Mouse (Mus musculus): ENCODE measurements around the gene Schip1.
"Not testable (repeated sequence)": the region's sequence is repeated elsewhere in the genome, so short reads cannot be mapped to it uniquely, and the experiment has no call there.

Gene Schip1

DNA sequence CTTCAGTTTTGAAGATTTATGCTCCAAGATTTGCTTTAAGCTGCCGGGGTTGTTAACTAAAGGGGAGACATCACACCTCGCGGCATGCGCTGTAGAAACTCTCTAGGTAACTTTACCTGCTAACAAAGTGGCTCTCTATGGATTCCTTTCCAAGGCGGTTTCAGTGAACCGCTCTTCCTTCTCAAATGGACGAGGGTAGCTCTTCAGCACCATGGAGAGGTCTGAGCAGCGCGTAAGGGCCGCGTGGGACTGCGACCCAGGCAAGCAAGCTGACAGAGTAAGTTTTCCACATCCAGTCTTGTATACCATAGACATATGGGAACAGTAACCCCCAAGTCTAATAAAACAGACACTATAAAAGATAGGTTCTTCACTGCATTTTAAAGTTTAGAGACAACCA, at the start of gene Schip1:
Gene Schip1 (plus strand): TSS at position 72 of the 400 bp plus-strand sequence.
- no peak for DNase-seq (ENCODE audit: low read depth, low spot score)

DNA sequence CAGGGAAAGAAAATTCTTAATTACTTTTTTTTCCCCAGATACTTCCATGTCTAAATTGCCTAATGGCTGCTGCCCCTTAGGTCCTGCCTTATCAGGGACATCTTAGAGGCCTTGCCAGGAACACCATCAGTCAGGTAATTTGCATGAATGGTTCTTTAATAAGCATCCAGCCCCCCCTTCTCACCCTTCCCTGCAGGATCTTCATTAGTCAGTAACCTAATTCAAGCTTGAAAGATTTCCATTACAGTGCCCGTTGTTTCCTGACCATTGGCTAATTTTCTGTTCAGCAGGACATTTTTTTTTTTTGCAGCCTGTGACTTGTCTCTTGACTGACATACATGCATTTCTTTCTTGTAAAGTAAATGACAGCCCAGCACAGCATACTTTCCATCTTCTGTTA, 48.8 kb upstream of the Schip1 start:
- no peak for DNase-seq (ENCODE audit: low read depth, low spot score)

DNA sequence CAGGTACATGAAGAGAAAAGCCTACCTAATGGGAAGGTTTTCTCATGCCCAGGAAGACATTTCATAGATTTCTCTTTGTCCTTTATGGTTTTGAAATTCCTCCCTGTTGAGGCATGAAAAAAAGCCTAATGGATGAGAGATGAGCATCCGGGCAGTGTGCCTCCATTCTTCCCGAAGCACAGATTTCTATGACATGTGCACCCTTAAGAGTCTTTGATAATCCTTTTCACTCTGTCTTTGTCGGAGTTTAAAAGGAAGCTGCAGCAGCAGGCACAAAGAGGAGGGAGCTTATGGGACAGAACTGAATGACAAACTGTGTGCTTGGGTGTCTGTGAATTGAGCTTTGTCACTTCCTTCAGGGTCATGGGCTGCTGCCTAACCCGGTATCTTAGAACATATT, 45.2 kb upstream of the Schip1 start:
- no peak for DNase-seq (ENCODE audit: low read depth, low spot score)

DNA sequence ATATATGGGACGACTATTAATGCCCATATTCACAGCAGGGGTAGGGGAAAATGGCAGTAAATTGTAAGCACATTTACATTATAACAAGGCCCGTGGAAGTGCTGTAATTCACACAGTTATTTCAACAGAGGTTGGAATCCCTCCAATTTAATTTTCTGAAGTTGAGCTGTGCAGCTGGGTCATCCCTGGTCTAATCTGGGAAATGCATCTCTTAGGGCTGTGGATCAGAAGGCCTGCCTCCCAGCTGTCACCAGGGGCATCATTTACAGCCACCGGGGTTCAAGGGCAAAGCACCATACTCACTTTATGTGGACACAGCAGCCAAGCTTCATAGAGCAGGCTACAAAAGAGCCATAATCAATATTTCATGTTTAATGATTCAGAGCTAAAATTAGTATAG, 28.5 kb upstream of the Schip1 start:
- DNase-seq (ENCODE audit: low read depth, low spot score): no peak

DNA sequence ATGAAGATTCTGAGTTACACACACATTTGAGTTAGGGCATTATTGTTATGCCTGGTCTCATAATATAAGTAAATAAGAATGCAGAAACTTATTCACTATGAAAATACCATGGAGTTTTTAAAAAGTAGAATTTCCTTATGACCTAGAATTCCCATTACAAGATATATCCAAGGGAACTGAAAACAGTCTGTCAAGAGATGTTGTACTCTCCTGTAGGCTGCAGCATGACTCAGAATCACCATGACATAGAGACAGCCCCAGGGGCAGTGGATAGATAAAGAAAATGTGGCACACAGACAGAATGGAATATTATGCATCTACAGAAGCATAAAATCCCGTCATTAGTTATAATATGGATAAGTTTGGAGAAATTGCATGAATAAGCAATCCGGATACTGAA, 21.7 kb upstream of the Schip1 start:
- no peak for DNase-seq (ENCODE audit: low read depth, low spot score)

DNA sequence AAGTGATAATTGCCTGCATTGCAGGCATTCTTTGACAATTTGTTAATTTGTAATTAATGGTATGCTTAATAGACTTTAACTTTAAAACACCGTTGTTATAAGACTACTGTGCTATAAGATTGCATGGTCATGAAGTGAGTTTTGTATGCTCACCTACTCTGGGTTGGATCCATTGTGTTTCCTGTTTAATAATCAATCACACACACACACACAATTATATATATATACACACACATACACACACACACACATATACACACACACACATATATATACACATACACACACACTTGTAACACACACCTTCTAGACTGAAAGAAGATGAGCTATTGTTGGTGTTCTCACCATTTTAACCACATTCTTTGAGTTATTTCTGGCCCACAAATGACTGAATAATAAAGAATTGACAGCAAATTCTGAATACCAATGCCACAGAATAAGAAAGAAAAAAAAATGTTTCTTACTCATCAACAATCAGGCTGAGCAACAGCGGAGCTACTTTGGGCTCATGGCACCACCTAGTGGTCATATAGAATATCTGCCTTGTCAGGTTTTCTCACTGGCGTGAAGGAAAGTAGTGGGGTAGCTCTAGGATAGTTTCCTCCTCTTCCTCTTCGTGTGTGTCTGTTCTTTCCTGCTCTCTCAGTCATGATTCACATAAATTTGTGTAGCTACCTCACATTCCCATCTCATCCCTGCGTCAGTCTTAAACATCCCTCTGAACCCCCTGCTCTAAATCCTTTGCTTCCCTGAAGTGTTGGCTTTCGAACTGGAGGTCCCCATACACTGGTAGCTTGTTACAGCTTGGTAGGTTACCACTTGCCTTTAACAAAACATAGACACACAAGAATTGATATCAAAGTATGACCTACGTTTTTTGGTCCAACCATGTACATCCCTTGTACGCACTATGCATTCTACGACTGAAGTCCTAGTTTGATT, 18.9 kb upstream of the Schip1 start:
- peak; percentile 16 for DNase-seq (ENCODE audit: low read depth, low spot score)

DNA sequence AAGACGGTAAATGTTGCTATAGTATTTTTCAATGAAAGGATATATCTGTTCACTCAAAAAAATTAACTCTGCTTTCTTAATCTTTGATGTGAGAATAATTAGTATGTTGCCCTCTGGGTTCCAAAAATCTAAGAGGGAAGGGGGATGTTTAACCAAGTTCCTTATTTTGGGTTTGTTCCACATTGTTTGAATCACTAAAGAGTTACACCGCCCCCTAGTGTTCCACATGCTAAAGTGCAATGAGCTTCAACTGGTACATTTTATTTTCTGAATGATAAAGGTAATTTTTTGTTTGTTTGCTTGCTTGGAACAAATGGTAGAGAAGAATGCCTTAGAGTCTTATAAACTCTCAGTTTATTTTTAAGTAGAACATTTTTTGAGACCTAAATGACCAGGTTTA, 11.1 kb upstream of the Schip1 start:
- DNase-seq (ENCODE audit: low read depth, low spot score): peak; percentile 23

DNA sequence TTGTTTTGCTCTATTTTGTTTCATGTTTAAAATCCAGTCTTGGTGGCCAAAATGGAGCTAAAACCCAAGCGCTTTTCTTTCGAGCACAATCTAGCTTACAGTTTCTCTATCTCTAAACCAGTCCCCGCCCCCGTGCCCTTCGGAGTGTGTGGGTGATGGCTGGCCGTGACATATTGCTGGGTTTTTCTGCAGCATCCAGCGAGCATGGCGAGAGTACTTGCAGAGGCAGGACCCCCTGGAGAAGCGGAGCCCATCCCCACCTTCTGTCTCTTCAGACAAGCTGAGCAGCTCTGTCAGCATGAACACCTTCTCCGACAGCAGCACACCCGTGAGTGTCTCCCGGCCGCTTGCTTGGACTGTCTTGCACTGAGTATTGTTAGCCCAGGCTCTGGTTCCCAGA, 9.5 kb upstream of the Schip1 start:
- DNase-seq (ENCODE audit: low read depth, low spot score): no peak

DNA sequence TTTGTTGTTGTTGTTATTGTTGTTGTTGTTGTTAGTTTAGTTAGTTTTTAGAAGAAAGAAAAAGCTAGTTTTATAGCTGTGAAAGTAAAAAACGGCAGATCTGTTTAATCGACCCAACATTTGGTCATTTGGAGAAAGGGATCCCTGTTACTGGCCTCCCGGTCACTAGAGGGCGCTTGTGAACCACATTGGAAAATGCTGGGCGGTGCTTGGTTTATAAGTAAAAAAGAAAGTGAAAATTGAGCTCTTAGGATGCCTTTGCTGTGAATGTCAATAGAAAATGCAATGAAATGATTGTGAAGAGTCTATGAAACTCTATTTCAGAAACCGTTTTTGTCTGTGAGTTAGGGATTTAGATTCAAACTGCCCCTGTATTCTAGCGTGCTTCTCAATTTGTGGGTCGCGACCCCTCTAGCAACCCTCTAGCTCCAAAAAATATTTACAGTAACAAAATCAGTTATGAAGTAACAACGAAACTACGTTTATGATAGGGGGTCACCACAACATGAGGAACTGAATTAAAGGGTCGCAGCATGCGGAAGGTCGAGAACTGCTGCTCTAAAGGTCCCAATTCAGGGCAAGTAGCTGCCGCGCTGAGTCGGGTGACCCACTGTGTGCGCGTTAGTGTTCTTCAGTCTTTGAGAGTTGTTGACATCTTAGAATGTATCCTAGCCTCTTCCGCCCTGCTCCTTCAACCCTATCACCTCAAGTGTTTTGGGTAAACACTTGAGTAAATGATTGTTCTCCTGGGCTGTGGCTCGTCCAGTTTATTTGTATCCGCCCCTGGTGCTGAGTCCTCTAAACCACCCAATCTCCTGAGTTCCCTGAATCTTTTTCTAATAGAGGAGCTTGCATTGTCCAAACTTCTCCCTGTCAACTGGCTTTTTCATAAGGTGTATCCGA, 8.0 kb upstream of the Schip1 start:
- DNase-seq (ENCODE audit: low read depth, low spot score): peak; percentile 62

DNA sequence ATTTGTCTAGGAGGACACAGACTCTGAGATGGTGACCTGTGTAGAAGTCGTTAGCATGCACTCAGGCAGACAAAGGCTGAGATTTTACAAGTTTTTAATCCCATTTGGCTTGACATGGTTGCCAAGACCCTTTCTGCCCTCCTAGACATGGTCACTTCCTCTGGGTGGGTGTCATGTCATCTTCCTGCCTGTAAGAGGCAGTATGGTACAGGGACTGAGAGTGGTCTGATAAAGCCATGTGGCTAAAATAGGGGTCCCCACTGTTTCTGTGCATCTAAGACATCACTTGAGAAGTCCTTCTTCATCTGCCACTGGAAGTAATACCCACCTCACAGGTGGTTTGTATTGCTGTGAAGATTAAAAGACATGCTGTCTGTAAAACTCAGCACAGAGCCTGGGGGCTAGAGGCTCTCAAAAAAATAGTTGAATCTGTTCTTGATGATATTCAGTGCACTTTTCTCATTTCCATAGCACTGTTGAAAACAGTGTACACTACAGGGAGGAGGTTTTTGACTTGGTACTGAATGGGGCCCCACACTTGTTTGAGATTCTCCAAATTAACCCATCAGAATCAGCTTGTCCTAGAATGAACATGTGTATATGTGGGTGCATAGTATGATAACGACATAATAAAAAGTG, 5.3 kb upstream of the Schip1 start:
- DNase-seq (ENCODE audit: low read depth, low spot score): no peak

DNA sequence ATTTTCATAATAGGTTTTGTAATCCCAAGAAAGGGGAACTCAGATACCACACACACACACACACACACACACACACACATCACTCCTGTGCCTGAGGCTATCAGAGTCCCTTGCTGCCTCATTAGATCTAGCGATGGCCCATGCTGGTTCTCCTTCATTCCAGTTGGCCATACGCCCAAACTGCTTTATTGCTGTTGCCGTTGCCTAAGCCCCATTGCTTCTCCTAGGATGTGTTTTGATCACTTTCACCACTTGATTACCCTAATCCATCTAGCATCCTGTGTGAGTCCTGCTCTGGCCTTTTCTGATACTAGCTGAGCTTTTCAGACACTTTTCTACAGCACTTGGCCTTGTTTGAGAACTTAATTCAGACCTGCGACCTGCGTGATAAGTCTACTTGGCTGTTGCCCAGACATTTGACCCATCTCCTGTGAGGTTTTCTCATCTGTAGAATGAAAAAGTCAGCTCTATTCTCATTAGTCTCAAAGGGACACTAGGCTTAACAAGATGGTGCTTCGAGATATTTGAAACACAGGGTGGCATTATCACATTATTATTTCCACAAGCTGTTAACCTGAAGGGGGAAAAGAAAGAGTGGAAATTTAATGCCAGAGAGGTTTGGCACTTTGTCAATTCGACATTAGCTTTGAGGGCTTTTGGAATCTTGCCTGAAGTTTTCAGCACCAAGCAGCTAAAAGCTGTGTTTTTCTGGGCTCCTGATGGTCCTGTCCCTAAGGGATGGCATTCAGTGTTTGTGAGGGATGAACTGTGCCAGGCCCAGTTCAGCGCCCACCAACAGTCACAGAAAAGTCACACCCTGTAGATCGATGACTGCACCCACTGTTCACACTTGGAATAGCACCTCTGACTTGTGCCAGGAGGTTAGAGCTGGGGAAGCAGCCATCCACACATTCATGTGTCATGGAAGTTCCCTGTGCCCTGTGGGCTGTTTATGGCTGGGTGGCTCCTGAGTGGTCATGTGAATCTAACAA, 7.1 kb downstream of the Schip1 start:
- DNase-seq (ENCODE audit: low read depth, low spot score): no peak

DNA sequence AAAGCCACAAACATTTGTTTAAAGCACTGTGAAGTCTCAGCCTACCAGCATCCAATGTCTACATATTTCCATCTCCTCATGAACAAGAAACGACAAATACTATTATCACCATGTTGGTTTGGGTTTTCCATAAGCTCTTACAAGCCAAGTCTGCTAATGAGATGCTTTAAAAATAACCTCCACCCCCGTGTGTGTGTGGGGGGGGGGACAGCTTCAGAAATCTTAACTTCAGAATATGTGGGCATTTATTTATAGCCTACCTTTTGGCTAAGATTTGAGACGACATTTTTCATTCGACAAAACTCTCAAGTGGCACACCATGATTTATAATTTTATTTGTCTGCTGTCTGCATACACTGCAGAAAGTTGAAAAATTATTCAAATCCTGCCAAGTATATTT, 12.8 kb downstream of the Schip1 start:
- DNase-seq (ENCODE audit: low read depth, low spot score): no peak

DNA sequence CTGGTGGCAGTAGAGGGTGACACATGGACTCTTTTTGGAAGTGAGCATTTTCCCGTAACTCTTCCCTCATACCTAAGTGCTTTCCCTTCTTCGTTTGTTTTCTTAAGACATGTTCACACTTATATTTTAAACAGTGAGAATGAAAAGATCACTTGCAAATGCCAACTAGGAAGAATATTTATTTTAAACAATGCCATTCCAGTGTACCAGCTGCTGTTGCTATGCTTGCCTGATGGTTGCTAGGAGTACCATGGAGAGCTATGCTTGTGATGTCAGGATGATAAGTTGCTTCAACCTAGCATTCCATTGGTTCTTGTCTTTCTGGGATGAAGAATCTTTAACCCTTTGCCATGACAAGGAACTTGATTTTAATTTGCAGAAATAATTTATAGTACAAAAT, 20.4 kb downstream of the Schip1 start:
- no peak for DNase-seq (ENCODE audit: low read depth, low spot score)

DNA sequence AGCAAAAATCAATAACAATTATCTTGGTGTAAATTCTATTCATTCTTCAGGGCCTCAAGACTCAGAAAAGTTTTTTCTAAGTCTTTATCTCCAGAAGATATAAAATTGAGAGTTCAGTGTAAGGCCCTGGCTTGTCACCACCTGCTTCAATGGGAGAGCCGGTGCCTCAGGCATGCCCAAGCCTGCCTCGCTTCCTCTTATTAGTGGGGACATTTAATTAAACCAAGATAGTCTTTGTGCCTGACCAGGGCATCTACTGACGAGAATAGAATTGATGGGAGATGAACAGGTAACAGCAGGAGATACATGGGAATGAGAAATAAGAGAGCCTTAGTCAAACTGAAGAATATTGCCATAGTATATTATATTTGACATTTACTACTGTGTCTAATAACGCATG, 27.5 kb downstream of the Schip1 start:
- no peak for DNase-seq (ENCODE audit: low read depth, low spot score)

DNA sequence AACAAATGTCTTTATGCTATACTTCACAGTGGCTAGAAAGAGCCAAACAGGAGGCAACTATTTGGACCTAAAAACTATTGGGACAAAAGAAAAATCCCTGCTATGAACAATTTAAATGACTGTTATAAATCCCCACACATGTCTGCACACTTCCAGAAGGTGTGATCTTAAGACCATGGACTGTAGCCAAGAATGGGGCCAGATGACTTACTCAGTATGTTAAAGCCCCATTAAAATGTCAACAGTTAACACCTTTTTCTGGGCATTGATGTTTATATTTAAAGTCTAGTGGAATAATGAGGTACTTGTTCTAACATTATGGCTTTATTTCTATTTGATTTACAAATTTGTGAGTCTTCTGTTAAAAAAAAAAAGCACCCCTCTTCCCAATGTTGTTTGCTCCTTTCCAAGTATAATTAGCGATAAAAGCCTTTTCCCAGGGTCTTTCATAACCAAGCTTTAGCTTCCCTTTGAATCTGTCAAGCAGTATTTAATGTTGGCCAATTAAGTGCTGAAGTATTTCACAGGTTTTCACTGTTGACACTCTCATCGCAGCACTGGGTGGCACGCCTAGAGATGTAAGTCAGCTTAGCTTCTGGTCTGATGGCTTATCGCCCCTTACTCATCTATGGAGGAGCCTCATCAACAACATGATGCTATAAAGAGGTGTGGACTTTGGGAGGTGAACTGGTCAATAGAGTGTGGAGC, 32.3 kb downstream of the Schip1 start:
- DNase-seq (ENCODE audit: low read depth, low spot score): no peak

DNA sequence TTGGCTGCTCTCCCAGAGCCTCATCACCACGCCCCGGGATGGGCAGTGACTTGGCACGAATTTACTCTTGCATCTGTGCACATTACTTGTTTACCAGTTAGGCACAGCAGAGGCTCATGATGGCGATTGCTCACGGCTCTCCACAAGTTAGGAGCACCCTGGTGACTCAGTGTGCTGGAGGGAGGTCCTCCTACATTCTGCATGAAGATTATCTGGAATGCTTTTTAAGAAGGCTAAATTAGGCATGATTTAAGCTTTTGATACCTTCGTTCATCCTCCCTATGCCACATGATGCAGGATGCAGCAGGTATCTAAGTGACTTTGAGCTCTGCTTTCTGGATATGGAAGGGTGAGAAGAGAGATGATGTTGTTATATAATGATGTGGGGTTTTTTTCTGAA, 35.0 kb downstream of the Schip1 start:
- not testable (repeated sequence) for DNase-seq (ENCODE audit: low read depth, low spot score)

DNA sequence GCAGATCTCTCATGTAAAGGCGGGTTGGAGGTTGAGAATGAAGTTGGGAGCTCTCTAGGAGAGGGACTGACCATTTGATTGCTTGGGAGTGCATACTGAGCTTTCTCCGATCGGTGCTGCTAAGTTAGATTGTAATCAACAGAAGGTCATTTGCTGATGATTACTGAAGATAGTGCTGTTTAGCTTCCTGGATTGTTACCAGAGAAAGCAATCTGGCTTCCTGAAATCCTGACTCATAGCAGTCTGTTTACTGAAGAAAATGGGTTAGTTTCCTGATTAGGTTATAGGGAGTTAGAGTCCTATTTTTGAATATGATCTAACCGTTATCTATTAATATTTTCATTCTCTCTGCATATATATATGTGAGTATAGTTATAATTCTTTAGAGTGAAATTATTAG, 36.7 kb downstream of the Schip1 start:
- DNase-seq (ENCODE audit: low read depth, low spot score): no peak

DNA sequence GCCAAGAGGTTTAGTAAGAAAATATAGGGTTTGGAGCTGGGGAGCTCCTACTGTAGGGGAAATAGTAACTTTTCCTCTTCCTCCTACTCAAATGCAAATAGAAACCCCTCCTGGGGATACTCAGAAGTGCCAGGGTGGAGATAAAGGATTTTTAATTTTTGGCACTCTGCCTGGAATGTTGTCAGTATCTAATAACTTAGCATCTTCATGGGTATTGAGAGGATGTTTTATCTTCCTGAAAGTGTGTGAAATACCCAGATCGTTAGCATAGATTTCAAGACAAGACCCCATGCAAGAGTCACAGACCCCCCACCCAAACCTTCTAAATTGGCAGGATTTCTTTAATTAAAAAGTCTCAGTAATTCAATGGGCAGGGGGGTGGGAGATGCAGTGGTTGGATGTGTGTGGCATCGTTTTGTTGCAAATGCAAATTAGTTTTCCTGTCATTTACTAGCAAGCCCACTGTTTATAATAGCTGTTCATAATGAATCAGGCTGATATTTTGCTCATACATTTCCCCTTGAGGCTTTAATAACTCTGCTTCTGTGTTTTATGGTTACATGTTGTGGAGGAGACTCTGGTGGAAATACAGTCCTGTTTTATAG, 40.6 kb downstream of the Schip1 start:
- no peak for DNase-seq (ENCODE audit: low read depth, low spot score)

DNA sequence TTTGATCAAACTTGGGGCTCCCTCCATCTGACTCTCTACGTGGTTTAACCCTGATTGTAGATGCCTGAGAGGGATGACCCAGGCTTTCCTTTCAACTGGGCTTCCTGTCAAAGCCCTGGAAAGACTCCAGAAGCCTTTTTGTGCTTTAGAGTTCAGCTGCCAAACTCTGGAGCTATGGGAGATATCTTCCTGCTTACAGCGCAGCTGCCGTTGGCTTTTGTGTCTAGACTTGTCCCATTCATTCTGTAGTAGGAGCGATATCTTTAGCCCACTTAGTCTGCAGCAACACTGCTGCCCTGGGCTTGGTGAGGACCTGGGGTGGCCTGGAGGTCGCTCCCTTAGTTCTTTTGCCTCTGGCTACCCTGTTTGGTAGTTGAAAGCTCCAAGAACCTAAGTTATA, 56.7 kb downstream of the Schip1 start:
- no peak for DNase-seq (ENCODE audit: low read depth, low spot score)

Data from CD4-positive helper T cell, adult 2 months (primary cell).